Mouse (Mus musculus) small intestine, adult 10 weeks (tissue): ENCODE results near the gene Dnal4. TPM values are rescaled to one million over a fixed set of nuclear protein-coding genes. Genes with fewer than 3 reads are reported as not detected.

Experiments used
- polyA plus RNA-seq: library from polyadenylated mRNA; stranded (reverse); fragments of 350-450 nt; fragmentation: Illumina TruSeq; extraction: RNeasy Lipid Tissue Mini Kit (QIAGEN cat#74804); gene quantifications from one replicate; pipeline ENCODE4 v1.2.3, GENCODE M21; 2014; ENCODE audit warnings: low replicate concordance

Dnal4 gene
- 0.59 TPM for polyA plus RNA-seq

GRCm38 (mm10) chr15:79777749-79778148, at the start of gene Dnal4:
Gene Dnal4 (minus strand): TSS chr15:79777849.

GRCm38 (mm10) chr15:79804352-79805071, 26.9 kb upstream of the Dnal4 start, which contains the start of gene Nptxr:
Gene Nptxr (minus strand): TSS chr15:79804766.

GRCm38 (mm10) chr15:79741921-79742705, 35.5 kb downstream of the Dnal4 start, which contains the start of gene Sun2:
Gene Sun2 (minus strand): TSS chr15:79742536.

Other genes with a start within 250 kb of the Dnal4 start
- 274 TPM for gene Ddx17, start 231.1 kb downstream of the Dnal4 start, polyA plus RNA-seq
- gene Dmc1, start 172.7 kb downstream of the Dnal4 start, polyA plus RNA-seq, result not detected
- gene Fam227a, start 118.9 kb downstream of the Dnal4 start, polyA plus RNA-seq, result 0.63 TPM
- 0.52 TPM for gene Cby1, start 118.7 kb downstream of the Dnal4 start, polyA plus RNA-seq
- gene Tomm22, start 107.0 kb downstream of the Dnal4 start, polyA plus RNA-seq, result 369 TPM
- gene Josd1, start 89.9 kb downstream of the Dnal4 start, polyA plus RNA-seq, result 10.2 TPM
- 0.63 TPM for gene Gtpbp1, start 87.0 kb downstream of the Dnal4 start, polyA plus RNA-seq
- gene Sun2, start 35.3 kb downstream of the Dnal4 start, polyA plus RNA-seq, result 1.5 TPM
- not detected for gene Nptxr, start 26.9 kb upstream of the Dnal4 start, polyA plus RNA-seq
- not detected for gene Npcd, start 56.4 kb upstream of the Dnal4 start, polyA plus RNA-seq
- 1.0 TPM for gene Cbx6, start 56.8 kb upstream of the Dnal4 start, polyA plus RNA-seq
- gene Apobec3, start 113.8 kb upstream of the Dnal4 start, polyA plus RNA-seq, result 17.4 TPM
- 0.59 TPM for gene Cbx7, start 193.3 kb upstream of the Dnal4 start, polyA plus RNA-seq
- 0.22 TPM for gene Pdgfb, start 237.1 kb upstream of the Dnal4 start, polyA plus RNA-seq